Mouse (Mus musculus): ENCODE data around the gene Cdh5. TPM values are rescaled to one million over a fixed set of nuclear protein-coding genes. Genes with fewer than 3 reads are reported as not detected.

The Cdh5 gene
- polyA plus RNA-seq, 1 experiment, result 0.10 TPM

DNA sequence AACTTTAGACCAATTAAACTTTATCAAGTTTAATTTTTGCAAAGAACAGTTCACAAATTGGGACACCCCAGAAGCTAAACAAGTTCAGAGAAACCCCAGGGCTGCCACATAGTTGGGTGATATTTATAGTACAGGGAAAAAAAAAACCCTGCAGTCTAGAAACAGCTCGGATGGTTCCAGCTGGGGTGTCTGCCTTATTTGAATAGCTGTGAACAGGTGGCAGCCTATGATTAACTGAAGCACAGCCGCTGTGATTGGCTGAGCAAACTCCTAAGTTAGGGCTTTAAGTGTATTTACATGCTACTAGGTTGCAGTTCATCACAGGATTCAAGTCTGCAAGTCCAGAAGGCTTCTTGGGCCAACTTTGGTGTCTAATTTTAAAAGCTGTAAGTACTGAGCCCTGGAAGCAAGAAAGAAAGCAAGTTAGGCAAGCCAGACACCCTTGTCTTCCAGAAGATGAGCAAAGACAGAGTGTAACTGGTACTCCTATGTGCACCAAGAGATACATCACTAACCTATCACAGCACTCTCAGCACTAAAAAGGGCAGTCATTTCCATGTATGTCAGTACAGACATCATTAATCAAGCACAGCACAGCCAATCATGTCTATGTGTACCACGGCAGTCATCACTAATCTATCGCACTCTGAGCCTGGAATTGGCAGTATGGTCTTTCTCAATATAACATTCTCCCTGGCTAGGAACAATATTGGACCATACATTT, 25.9 kb downstream of the Cdh5 start:
- H3K36me3 ChIP-seq (ENCODE audit: control insufficient read depth), result no peaks in the 10 kb centered on the region
- no peak overlapping the region for H3K4me3 ChIP-seq (replicated peaks)
- no peaks in the 10 kb centered on the region for H3K27me3 ChIP-seq (ENCODE audit: control insufficient read depth)
- H3K4me1 ChIP-seq (ENCODE audit: control insufficient read depth), result no peaks in the 10 kb centered on the region
- TF ChIP-seq GATA1 (IDR thresholded peaks at IDR 0.05; ENCODE audit: low read length) (no peak), TAL1 (IDR thresholded peaks at IDR 0.05; ENCODE audit: low read length) (no peak)
- no peaks in the 10 kb centered on the region for H3K9me3 ChIP-seq (ENCODE audit: control insufficient read depth, low read length)

DNA sequence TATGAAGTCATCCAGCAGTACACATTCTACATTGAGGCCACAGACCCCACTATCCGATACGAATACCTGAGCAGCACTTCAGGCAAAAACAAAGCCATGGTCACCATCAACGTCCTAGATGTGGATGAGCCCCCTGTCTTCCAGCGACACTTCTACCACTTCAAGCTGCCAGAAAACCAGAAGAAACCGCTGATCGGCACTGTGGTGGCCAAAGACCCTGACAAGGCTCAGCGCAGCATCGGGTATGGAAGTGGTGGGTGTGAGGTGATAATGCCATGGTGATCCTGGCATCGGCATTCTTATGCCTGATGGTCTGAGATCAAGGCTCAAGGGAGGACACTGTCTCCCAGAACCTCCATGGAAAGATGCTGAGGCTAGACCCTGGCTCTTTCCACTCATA, 29.5 kb downstream of the Cdh5 start:
- H3K36me3 ChIP-seq (ENCODE audit: control insufficient read depth), result no peaks in the 10 kb centered on the region
- TF ChIP-seq TAL1 (IDR thresholded peaks at IDR 0.05; ENCODE audit: low read length) (no peak), GATA1 (IDR thresholded peaks at IDR 0.05; ENCODE audit: low read length) (no peak)
- H3K9me3 ChIP-seq (ENCODE audit: control insufficient read depth, low read length), result no peaks in the 10 kb centered on the region
- H3K27me3 ChIP-seq (ENCODE audit: control insufficient read depth), result no peaks in the 10 kb centered on the region
- H3K4me3 ChIP-seq (replicated peaks), result no peak overlapping the region
- H3K4me1 ChIP-seq (ENCODE audit: control insufficient read depth), result no peaks in the 10 kb centered on the region

DNA sequence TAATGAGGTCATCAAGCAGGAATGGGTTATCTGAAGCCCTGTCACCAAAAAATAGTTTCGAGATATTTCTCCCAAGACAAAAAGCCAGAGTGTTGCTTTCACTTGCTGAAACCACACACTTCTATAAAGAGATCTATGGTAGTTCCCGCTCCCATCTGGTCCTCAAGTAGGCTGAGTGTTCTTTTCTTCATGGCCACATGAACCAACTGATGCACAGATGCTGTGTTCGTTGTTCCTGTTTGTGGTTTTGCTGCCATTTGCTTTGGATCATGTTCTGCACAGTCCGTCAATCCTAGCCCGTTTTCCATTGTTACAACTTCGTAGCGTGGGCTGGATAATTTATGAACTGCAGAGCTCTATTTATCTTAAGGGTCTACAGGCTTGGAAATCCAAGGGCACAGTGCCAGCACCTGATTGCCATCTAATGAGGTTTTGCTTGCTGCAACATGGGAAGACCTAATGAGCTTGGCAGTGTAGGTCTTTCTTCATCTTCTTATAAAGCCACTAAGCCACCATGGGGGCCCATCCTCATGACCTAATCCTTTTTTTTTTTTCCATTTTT, 30.1 kb downstream of the Cdh5 start:
- Histone ChIP-seq H3K4me1 (ENCODE audit: control insufficient read depth) (no peaks in the 10 kb centered on the region), H3K9me3 (ENCODE audit: control insufficient read depth, low read length) (no peaks in the 10 kb centered on the region), H3K36me3 (ENCODE audit: control insufficient read depth) (no peaks in the 10 kb centered on the region), H3K27me3 (ENCODE audit: control insufficient read depth) (no peaks in the 10 kb centered on the region), H3K4me3 (replicated peaks) (no peak overlapping the region)
- TF ChIP-seq TAL1 (IDR thresholded peaks at IDR 0.05; ENCODE audit: low read length), result no peak
- no peak for TF ChIP-seq GATA1 (IDR thresholded peaks at IDR 0.05; ENCODE audit: low read length)

DNA sequence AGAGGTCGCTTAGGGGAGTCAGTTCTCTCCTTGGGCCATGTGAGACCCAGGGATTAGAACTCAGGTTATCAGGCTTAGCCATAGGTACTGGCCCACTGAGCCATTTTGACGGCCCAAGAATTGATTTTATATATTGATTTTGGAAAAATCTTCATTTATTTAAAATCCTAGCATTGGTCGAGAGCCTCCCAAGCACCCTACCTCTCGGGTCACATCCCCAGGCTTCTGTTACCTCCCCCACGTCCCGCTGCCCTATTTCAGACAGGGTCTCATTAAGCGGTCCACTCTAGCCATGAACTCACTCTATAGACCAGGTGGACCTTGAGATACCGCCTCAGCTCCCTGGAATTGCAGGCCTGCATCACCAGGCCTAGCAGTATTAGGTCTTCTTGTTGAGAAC, 33.1 kb downstream of the Cdh5 start:
- no peaks in the 10 kb centered on the region for H3K9me3 ChIP-seq (ENCODE audit: control insufficient read depth, low read length)
- no peaks in the 10 kb centered on the region for H3K4me1 ChIP-seq (ENCODE audit: control insufficient read depth)
- H3K27me3 ChIP-seq (ENCODE audit: control insufficient read depth), result no peaks in the 10 kb centered on the region
- no peaks in the 10 kb centered on the region for H3K36me3 ChIP-seq (ENCODE audit: control insufficient read depth)
- TF ChIP-seq TAL1 (IDR thresholded peaks at IDR 0.05; ENCODE audit: low read length) (no peak), GATA1 (IDR thresholded peaks at IDR 0.05; ENCODE audit: low read length) (no peak)
- no peak overlapping the region for H3K4me3 ChIP-seq (replicated peaks)

DNA sequence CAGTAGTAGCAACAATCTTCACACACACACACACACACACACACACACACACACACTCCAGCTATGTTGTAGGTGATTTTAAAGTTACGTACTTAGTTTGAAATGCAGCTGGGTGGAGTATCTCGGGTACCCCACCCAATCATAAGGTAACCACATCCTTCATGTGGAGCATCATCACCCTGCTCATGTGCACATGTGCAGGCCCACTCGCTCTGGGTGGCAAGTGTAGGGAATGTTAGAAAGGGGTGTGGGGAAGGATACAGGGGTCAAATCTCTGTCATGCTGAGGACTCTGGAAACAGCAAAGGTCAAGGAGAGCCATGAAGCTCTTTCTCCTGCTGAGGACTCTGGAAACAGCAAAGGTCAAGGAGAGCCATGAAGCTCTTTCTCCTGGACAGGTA, 34.9 kb downstream of the Cdh5 start:
- Histone ChIP-seq H3K4me3 (replicated peaks) (no peak overlapping the region), H3K4me1 (ENCODE audit: control insufficient read depth) (no peaks in the 10 kb centered on the region), H3K27me3 (ENCODE audit: control insufficient read depth) (no peaks in the 10 kb centered on the region), H3K36me3 (ENCODE audit: control insufficient read depth) (no peaks in the 10 kb centered on the region), H3K9me3 (ENCODE audit: control insufficient read depth, low read length) (no peaks in the 10 kb centered on the region)
- no peak for TF ChIP-seq TAL1 (IDR thresholded peaks at IDR 0.05; ENCODE audit: low read length)
- TF ChIP-seq GATA1 (IDR thresholded peaks at IDR 0.05; ENCODE audit: low read length), result no peak

DNA sequence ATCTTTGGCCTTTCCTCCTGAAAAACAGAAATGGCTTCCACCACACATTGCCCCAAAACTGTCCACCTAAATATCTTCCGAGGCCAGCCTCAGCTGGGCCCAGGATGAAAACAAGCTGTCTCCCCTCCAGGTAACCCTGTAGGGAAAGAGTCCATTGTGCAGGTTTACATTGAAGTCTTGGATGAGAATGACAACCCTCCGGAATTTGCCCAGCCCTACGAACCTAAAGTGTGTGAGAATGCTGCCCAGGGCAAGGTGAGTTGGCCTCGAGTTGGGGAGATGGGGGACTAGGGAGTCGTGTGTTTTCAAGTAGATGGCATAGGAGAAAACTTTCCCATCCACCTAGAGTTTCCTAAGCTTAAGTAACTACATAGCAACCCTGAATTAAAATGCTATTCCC, 36.2 kb downstream of the Cdh5 start:
- no peak overlapping the region for H3K4me3 ChIP-seq (replicated peaks)
- no peaks in the 10 kb centered on the region for H3K4me1 ChIP-seq (ENCODE audit: control insufficient read depth)

DNA sequence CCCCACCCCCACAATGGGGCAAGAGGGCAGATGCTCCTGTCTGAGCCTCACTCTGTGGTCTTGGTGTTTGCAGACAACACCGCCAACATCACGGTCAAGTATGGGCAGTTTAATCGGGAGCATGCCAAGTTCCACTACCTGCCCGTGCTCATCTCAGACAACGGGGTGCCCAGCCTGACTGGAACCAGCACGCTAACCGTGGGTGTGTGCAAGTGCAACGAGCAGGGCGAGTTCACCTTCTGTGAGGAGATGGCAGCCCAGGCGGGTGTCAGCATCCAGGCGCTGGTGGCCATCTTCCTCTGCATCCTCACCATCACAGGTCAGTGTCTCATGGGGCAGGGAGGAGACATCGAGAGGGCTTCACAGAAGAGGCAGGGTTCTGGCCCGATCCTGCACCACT, 39.2 kb downstream of the Cdh5 start:
- TF ChIP-seq GATA1 (IDR thresholded peaks at IDR 0.05; ENCODE audit: low read length) (no peak), TAL1 (IDR thresholded peaks at IDR 0.05; ENCODE audit: low read length) (no peak)
- H3K4me1 ChIP-seq (ENCODE audit: control insufficient read depth), result no peaks in the 10 kb centered on the region

More for the DNA sequence above, 36.2 kb downstream of the Cdh5 start:
- Histone ChIP-seq H3K9me3 (ENCODE audit: control insufficient read depth, low read length) (no peaks in the 10 kb centered on the region), H3K36me3 (ENCODE audit: control insufficient read depth) (no peaks in the 10 kb centered on the region), H3K27me3 (ENCODE audit: control insufficient read depth) (no peaks in the 10 kb centered on the region)
- TF ChIP-seq TAL1 (IDR thresholded peaks at IDR 0.05; ENCODE audit: low read length) (no peak), GATA1 (IDR thresholded peaks at IDR 0.05; ENCODE audit: low read length) (no peak)

DNA sequence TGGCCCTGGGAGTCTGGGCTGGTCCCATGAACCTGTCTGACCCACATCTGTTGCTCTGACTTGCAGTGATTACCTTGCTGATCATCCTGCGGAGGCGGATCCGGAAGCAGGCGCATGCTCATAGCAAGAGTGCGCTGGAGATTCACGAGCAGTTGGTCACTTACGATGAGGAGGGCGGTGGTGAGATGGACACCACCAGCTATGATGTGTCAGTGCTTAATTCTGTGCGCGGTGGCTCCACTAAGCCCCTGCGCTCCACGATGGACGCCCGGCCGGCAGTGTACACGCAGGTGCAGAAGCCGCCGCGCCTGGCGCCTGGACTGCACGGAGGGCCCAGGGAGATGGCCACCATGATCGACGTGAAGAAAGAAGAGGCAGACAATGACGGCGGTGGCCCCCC, 41.0 kb downstream of the Cdh5 start:
- H3K4me3 ChIP-seq (replicated peaks), result no peak overlapping the region
- no peaks in the 10 kb centered on the region for H3K36me3 ChIP-seq (ENCODE audit: control insufficient read depth)
- H3K4me1 ChIP-seq (ENCODE audit: control insufficient read depth), result no peaks in the 10 kb centered on the region
- TF ChIP-seq TAL1 (IDR thresholded peaks at IDR 0.05; ENCODE audit: low read length) (no peak), GATA1 (IDR thresholded peaks at IDR 0.05; ENCODE audit: low read length) (no peak)
- no peaks in the 10 kb centered on the region for H3K27me3 ChIP-seq (ENCODE audit: control insufficient read depth)
- no peaks in the 10 kb centered on the region for H3K9me3 ChIP-seq (ENCODE audit: control insufficient read depth, low read length)

More for the DNA sequence above, 39.2 kb downstream of the Cdh5 start:
- H3K27me3 ChIP-seq (ENCODE audit: control insufficient read depth), result no peaks in the 10 kb centered on the region
- H3K4me3 ChIP-seq (replicated peaks), result no peak overlapping the region
- no peaks in the 10 kb centered on the region for H3K9me3 ChIP-seq (ENCODE audit: control insufficient read depth, low read length)
- H3K36me3 ChIP-seq (ENCODE audit: control insufficient read depth), result no peaks in the 10 kb centered on the region

DNA sequence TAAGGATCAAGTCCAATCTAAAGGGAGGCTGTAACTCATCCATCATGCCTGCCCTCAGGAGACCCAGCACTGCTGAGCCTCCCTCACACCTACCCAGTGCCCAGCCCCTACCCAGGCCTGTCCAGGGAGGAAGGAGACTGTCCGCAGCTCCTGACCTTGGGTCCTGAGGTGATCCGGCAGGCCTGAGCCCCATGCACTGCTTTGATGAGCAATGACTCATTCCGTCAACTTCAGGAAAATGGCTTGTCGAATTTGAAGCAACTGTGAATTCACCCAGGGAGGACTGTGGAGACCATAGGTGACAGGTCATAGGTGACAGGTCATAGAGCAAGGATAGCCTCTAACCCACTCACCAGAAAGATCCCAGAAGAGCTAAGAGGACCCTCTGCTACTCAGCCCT, 42.0 kb downstream of the Cdh5 start:
- H3K9me3 ChIP-seq (ENCODE audit: control insufficient read depth, low read length), result no peaks in the 10 kb centered on the region
- TF ChIP-seq TAL1 (IDR thresholded peaks at IDR 0.05; ENCODE audit: low read length), result no peak
- TF ChIP-seq GATA1 (IDR thresholded peaks at IDR 0.05; ENCODE audit: low read length), result no peak
- no peak overlapping the region for H3K4me3 ChIP-seq (replicated peaks)
- no peaks in the 10 kb centered on the region for H3K4me1 ChIP-seq (ENCODE audit: control insufficient read depth)
- no peaks in the 10 kb centered on the region for H3K27me3 ChIP-seq (ENCODE audit: control insufficient read depth)
- no peaks in the 10 kb centered on the region for H3K36me3 ChIP-seq (ENCODE audit: control insufficient read depth)
